Mouse (Mus musculus) A20 (cell line): ENCODE data around the gene Dok5.

Source experiments
- DNase-seq: peaks from one replicate; pipeline ENCODE4 v3.0.0-alpha.2; 2011; ENCODE audit warnings: low read depth, low spot score

The Dok5 gene

DNA sequence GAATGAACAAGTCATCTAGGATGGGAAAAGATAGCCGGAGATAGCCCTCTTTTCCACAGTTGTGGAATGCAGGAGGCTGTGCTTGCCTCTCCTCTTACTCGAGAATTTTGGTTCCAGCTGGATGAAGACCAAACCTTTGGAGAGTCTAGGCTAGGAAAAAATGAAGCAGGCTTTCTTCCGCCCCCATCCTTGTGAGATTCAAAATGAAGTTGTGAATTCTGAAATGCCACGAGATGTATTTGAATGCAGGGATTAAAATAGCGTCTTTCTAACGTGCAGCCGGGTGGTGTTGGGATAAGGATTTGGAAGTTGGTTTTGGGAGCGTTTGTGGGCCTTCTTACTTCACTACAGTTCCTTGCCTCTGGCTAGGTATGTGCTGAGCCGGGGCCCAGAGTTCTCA lies 6.8 kb downstream of the Dok5 start:
- DNase-seq, result no peak

- no peak for DNase-seq
Measured at GRCm38 (mm10) chr2:170738891-170739290, 7.3 kb downstream of the Dok5 start.

DNA sequence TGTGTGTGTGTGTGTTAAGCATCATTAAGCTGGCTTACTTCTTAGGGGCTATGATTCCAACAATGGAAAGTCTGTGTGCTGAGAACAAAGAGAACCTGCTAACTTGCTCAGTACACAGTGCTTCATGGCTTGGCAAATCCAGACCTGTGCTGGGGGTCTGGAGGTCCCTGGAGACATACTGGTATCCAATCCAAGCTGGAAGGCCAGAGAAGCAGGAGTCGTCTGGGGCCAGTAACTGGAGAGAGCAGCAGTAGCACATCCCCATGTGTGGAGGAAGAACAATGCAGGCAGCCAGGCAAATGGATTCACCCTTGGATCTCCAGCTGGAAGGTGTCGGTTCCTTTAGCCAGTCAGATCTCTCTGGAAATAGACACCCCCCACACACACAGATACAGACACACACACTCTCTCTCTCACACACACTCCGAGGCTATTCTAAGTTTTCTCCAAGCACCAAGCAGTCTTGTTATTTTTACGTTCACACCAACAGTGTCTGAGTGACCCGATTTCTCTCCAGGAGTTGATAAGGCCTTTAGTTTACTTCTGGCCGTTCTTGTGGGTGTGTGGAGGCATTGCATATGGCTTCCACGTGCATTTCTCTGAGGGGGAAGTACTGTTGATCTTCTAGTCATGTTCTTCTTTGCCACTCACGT lies 8.2 kb downstream of the Dok5 start:
- DNase-seq, result no peak

DNA sequence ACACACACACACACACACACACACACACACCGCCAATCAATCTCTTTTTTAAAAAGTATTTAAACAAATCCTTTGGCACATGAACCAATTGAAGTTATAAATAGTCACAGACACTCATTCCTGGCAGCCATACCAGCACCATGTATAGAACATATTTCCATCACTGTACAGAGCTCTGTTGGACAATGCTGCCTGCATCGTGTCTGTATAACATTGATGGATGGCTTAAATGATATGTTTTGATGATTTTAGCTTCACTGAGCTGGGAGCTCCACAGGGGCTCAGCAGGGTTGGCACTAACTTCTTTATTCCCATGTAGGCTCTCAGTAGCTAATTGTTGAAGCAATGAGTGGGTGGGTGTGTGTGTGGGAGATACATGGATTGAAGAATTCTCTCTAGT lies 11.9 kb downstream of the Dok5 start:
- DNase-seq, result no peak

DNA sequence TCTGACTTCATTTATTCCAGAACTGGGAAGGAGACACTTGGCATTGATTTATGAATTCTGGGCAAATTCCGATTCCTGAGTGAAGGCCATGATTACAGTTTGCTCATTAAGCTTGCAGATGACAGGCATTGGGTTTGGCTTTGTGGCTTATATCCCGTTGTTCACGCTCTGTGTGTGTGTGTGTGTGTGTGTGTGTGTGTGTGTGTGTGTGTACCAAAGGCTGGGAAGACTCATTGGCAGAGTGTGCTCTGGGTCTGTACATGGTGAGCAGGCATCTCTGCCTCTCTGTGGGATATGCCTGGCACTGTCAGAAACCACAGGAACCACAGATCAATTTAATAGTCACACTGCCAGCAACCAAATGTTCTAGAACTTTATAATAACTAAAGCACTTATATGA lies 17.3 kb downstream of the Dok5 start:
- DNase-seq, result no peak

DNA sequence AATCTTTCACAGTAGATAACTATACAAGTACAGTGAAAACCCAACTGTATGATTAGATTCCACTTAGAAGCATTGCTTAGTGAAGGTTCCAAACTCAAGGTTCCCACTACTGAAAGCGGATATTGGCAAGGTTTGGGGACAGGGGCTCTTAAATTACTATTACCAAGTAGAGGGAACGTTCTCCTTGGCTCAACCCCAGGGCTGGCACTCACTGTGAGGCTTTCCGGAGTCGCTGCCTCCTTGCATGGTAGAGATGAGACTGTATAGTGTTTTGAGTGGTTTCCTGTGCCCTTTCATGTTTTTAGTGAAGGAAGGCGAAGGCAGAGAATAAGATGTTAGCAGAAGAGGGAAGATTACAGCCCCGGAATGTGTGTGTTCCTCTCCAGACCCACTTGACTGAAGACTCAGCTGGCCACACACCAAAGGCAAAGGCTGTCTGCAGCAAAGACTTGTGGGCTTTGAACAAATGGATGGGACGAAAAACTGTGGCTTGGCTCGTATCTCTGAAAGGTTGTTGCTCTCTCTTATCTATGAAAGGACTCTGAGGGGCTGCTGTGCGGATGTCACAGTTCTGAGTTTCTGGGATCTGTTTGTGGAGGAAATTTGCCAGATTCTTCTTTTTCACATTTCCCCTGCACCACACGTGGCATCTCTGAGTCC lies 20.7 kb downstream of the Dok5 start:
- no peak for DNase-seq

GRCm38 (mm10) chr2:170755817-170756216 lies 24.2 kb downstream of the Dok5 start:
- no peak for DNase-seq

DNA sequence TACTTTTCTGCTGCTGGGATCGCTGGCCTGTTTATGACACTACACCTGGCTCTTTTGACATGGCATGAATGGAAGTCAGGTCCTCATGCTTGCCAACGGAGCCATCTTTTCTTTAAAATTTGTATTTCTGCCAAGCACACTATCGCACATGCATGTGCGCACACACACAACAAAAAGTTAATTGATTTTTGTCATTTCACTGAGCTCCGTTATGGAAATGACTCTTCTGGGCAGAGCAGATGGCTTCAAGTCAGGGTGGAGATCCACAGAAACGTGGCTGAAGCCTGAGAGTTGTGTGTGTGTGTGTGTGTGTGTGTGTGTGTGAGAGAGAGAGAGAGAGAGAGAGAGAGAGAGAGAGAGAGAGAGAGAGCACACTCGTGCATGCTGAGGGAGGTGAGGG lies 25.1 kb downstream of the Dok5 start:
- no peak for DNase-seq

GRCm38 (mm10) chr2:170757228-170757875 lies 25.7 kb downstream of the Dok5 start:
- no peak for DNase-seq

DNA sequence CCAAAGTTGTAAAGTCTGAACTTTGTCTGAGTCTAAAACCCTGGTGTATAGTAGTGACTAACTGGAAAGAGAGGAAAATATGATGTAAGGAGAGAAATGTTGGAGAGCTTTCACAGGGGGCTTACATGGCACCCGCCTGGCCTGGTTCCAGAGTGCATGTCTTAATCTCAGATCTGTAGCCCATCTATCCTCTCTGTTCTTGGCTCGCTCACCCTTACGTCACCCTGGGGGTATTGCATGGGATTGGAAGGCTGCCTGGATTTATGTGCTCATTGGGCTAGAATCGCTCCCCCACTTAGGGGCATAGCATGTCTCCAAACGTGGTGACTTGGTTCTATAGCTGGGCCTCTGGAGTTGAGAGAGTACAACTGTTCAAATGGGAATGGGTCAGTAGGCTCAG lies 26.6 kb downstream of the Dok5 start:
- no peak for DNase-seq

GRCm38 (mm10) chr2:170764704-170765103 lies 33.1 kb downstream of the Dok5 start:
- DNase-seq, result no peak

DNA sequence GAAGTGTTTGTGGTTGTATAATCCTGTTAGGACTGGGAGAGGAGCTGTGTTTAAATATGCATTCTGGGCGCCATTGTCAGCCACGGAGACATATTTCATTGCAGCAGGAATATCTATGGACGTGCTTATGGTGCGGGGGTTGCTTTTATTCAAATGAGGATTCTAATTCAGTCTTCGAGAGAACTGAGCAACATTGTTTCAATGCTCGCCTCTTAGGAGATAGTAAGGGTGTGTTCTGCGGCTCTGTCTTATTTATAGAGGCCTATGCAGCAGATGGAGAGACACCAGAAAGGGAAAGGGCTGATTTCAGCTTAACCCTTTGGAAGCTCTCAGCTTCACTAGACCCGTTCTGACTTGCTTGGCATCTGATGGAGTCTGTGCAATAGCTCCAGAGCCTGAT lies 35.6 kb downstream of the Dok5 start:
- DNase-seq, result no peak

GRCm38 (mm10) chr2:170768699-170769098 lies 37.1 kb downstream of the Dok5 start:
- no peak for DNase-seq

GRCm38 (mm10) chr2:170771555-170771954 lies 39.9 kb downstream of the Dok5 start:
- no peak for DNase-seq

- DNase-seq, result no peak
Measured at GRCm38 (mm10) chr2:170772126-170772884, 40.7 kb downstream of the Dok5 start.

DNA sequence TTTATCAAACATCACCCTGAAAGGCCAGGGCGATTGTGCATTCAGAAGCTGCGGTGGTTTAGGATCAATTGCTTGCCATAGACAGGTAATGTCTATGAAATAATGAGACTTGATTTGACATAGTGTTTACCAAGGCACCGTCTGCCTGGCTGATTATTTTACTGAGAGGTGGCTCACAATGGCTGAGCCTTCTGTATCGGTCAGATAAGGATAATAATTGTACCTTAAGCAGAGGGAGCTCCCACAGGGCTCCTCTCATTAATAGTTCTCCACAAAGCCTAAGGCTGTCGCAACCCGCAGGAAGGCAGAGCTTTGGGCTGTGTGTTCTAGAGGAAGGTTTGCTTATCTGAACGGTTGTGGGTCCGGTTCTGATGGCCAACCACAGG lies 41.3 kb downstream of the Dok5 start:
- DNase-seq, result no peak

- DNase-seq, result no peak
Measured at GRCm38 (mm10) chr2:170775577-170775976, 44.0 kb downstream of the Dok5 start.

DNA sequence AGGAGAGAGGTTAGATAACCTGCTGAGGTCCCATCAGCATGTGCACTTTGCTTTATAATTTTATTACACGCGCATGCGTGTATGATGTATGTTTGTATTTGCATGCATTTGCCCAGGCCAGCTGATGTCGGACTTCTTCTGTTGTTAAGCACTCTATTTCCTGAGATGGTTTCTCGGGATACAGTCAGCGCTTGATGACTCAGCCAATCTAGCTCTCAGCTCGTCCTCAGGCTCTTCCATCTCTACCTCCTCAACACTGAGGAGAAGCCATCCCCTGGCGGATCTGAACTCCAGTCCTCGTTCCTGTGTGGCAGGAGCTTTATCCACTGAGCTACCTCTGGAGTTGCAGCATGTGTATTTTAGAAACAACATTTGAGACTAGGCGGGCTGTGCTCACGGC lies 44.5 kb downstream of the Dok5 start:
- no peak for DNase-seq

DNA sequence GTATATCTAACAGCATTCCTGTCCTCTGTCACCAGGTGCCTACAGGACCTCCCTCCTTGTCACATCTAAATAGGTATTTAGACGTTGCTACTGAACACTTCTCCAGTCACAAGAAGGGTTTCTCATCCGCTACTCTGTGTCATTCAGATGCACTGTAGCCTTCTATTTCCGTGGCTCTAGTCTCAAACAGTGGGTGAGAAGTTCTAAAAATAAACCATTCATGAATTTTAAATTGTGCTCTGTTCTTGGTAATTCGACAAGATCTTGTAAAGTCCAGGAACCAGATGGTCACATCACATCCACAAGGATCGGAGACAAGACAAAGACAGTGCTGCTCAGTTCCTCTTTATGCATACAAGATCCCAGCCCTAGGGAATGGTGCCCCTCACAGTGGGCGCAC lies 46.0 kb downstream of the Dok5 start:
- DNase-seq, result no peak

DNA sequence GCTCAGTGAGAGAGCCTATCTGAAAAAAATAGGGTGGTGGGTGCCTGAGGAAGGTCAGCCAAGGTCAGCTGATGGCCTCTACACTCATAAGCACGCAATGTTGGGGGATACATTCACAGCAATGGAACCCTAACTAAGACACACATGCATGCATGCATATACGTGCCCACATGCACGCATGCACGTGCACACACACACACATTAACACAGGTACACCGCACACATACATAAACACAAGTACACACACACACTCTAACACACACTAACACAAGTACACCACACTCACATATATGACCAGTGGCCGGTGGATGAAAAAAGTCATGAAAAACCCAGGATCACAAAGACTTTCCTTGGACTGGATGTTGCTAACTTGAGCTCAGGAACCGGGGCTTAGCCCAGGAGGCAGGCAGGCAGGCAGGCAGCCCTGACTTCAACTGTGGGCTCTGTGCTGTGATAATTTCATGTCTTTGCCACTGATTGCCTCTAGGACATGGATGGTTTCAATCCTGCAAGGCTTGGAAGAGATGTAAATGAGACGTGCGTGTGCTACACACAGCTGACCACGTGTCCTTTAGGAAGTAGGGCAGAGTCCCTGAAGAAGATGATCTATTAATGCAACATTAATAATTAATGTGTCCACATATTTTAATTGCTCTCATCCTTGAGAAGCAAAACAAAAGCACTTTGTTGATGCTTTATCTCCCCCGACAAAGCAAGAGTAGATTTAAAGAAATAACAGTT lies 48.6 kb downstream of the Dok5 start:
- no peak for DNase-seq

- DNase-seq, result no peak
Measured at GRCm38 (mm10) chr2:170788101-170788500, 56.5 kb downstream of the Dok5 start.
